Mouse (Mus musculus) brain, embryonic 14.5 days (tissue): Measurements from ENCODE around the gene Sgta. TPM values are rescaled to one million over a fixed set of nuclear protein-coding genes. Genes with fewer than 3 reads are reported as not detected.
A peak's percentile ranks its signal among the peaks of the same experiment; 100 is the strongest.

Source experiments
- DNase-seq: peaks from one replicate; pipeline ENCODE4 v3.0.0-alpha.2; 2011; ENCODE audit warnings: low read depth
- CTCF ChIP-seq: fragments of 200-500 bp; IDR thresholded peaks from 2 replicates; pipeline ENCODE4 v1.5.1; 2012; ENCODE audit warnings: inconsistent platforms, mild to moderate bottlenecking, moderate library complexity, borderline replicate concordance; ENCODE audit not compliant: insufficient read depth, insufficient read length; ENCODE audit errors: extremely low read depth
- POLR2A ChIP-seq: fragments of 200-500 bp; IDR thresholded peaks from 2 replicates; pipeline ENCODE4 v1.6.1; 2012; ENCODE audit warnings: mild to moderate bottlenecking, inconsistent platforms, borderline replicate concordance; ENCODE audit not compliant: poor library complexity, insufficient read depth, insufficient read length, severe bottlenecking; ENCODE audit errors: extremely low read depth
- polyA plus RNA-seq: library from polyadenylated mRNA; depleted of rRNA; stranded (reverse); fragments of >200 nt; gene quantifications from 2 replicates; pipeline ENCODE4 v1.2.3, GENCODE M21; 2012; rRNA removed

Gene Sgta
- polyA plus RNA-seq, 1 experiment: 326 TPM

DNA sequence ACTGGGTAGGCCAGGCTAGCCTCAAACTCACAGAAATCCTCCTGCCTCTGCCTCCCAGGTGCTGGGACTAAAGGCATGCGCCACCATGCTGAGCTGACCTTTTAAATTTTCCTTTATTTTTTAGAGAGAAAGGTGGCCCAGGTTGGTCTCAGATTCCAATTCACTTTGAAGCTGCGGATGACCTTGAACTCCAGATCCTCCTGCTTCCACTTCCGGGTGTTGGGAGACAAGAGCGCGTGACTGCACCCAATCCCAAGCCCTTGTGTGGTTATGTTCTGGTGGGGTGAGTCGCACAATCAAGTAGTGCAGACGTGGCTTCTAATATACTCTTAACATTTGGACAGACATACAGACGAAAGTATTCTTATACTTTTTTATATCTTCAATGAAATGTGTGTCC, 63.5 kb downstream of the Sgta start:
- TF ChIP-seq POLR2A (no peak), CTCF (no peak)
- no peak for DNase-seq

DNA sequence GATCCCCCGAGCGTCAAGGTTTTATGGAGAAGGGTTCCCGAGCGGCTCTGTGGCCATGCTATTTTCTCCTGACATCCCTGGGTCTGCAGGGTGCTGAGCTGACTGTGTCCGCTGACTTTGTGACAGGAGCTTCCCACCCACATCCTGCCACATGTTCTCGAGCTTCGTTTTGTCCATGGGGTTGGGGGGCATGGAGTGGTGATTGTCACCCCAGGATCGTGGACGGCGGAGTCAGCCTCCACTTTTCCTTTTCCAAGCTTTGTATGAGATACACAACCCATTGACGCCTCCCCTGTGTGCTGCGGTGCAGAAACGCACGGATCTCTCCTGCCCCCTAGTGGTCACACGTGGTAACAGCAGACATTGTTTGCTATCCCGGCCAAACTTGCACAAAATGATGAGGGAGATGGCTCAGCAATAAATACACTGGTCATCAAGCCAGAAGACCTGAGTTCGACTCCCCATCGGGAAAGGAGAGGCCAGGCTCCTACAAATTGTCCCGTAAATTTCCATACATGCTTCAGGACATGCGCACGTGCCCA, 64.8 kb downstream of the Sgta start:
- peak; percentile 86 for DNase-seq
- TF ChIP-seq CTCF: peak; percentile 98
- TF ChIP-seq POLR2A: no peak

DNA sequence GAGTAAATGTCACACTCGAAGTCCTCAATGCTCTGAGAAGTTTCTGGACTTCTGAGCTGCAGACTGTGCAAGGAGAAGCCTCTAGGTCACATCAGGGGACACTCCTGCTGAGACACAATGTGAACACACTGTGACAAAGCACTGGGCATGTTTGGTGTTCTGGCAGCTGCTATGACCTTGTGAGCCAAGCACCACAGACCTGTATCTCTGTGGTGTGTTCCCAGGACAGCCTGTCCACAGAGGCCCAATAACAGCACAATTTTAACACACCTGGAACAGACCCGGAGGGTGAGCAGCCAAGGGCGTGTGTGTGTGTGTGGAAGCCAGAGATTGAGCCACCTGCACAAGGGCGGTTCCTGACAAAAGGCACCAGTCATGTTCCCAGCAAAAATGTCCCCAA, 65.4 kb downstream of the Sgta start:
- DNase-seq: no peak
- no peak for TF ChIP-seq POLR2A
- TF ChIP-seq CTCF: no peak

Other genes with a start within 250 kb of the Sgta start
- gene Jsrp1, start 246.7 kb downstream of the Sgta start, polyA plus RNA-seq: 0.21 and 0.45 TPM in 2 replicates
- gene Oaz1, start 233.5 kb downstream of the Sgta start, polyA plus RNA-seq: 685 and 1,025 TPM in 2 replicates
- gene Lingo3, start 216.1 kb downstream of the Sgta start, polyA plus RNA-seq: 5.2 and 7.7 TPM in 2 replicates
- 278 and 393 TPM in 2 replicates for gene Lsm7, start 205.0 kb downstream of the Sgta start, polyA plus RNA-seq
- 110 and 134 TPM in 2 replicates for gene Sppl2b, start 204.9 kb downstream of the Sgta start, polyA plus RNA-seq
- gene Tmprss9, start 188.3 kb downstream of the Sgta start, polyA plus RNA-seq: 0.22 and 0.26 TPM in 2 replicates
- 174 and 253 TPM in 2 replicates for gene Timm13, start 159.2 kb downstream of the Sgta start, polyA plus RNA-seq
- gene Lmnb2, start 141.9 kb downstream of the Sgta start, polyA plus RNA-seq: 58.8 and 72.3 TPM in 2 replicates
- 8.4 and 8.5 TPM in 2 replicates for gene Gadd45b, start 130.1 kb downstream of the Sgta start, polyA plus RNA-seq
- gene Gng7, start 45.2 kb downstream of the Sgta start, polyA plus RNA-seq: 13.3 and 13.6 TPM in 2 replicates
- 41.5 and 66.5 TPM in 2 replicates for gene Diras1, start 34.5 kb downstream of the Sgta start, polyA plus RNA-seq
- 70.0 and 77.9 TPM in 2 replicates for gene Slc39a3, start 22.8 kb downstream of the Sgta start, polyA plus RNA-seq
- gene Thop1, start 9.9 kb upstream of the Sgta start, polyA plus RNA-seq: 69.5 and 86.1 TPM in 2 replicates
- 0.19 and 0.20 TPM in 2 replicates for gene Creb3l3, start 38.7 kb upstream of the Sgta start, polyA plus RNA-seq
- 203 and 214 TPM in 2 replicates for gene Map2k2, start 45.7 kb upstream of the Sgta start, polyA plus RNA-seq
- 9.2 and 12.7 TPM in 2 replicates for gene Zbtb7a, start 75.0 kb upstream of the Sgta start, polyA plus RNA-seq
- gene Pias4, start 107.7 kb upstream of the Sgta start, polyA plus RNA-seq: 38.4 and 47.8 TPM in 2 replicates
- 1,504 and 1,952 TPM in 2 replicates for gene Eef2, start 116.5 kb upstream of the Sgta start, polyA plus RNA-seq
- 82.3 and 88.4 TPM in 2 replicates for gene Dapk3, start 122.8 kb upstream of the Sgta start, polyA plus RNA-seq
- not detected in 2 replicates for gene 4930442H23Rik, start 123.7 kb upstream of the Sgta start, polyA plus RNA-seq
- 0.18 and 0.21 TPM in 2 replicates for gene Nmrk2, start 141.9 kb upstream of the Sgta start, polyA plus RNA-seq
- gene Atcay, start 170.7 kb upstream of the Sgta start, polyA plus RNA-seq: 134 and 169 TPM in 2 replicates
- 59.8 and 63.6 TPM in 2 replicates for gene Zfr2, start 173.0 kb upstream of the Sgta start, polyA plus RNA-seq
- 30.6 and 31.9 TPM in 2 replicates for gene Matk, start 192.8 kb upstream of the Sgta start, polyA plus RNA-seq
- 67.0 and 72.1 TPM in 2 replicates for gene Mrpl54, start 206.8 kb upstream of the Sgta start, polyA plus RNA-seq
- gene Apba3, start 206.8 kb upstream of the Sgta start, polyA plus RNA-seq: 45.2 and 47.0 TPM in 2 replicates
- gene Tjp3, start 231.4 kb upstream of the Sgta start, polyA plus RNA-seq: 4.6 and 4.9 TPM in 2 replicates
- gene Pip5k1c, start 232.8 kb upstream of the Sgta start, polyA plus RNA-seq: 267 and 268 TPM in 2 replicates